Mouse (Mus musculus): Measurements from ENCODE around the gene Krtdap. TPM values are rescaled to one million over a fixed set of nuclear protein-coding genes. Genes with fewer than 3 reads are reported as not detected.
A peak's percentile ranks its signal among the peaks of the same experiment; 100 is the strongest.

The Krtdap gene
- polyA plus RNA-seq, 1 experiment from 2014 or later: 0.85 TPM

- Histone ChIP-seq H3K9me3 (no peaks in the 10 kb centered on the region), H3K9ac (no peak overlapping the region), H3K4me3 (no peak overlapping the region), H3K4me1 (replicated peaks) (no peaks in the 10 kb centered on the region), H3K27ac (replicated peaks) (no peak overlapping the region), H3K36me3 (no peaks in the 10 kb centered on the region), H3K27me3 (peaks cover 2% of the 10 kb centered on the region; the same call in 1 of the 2 replicates), H3K4me2 (peak overlapping the region; percentile 30)
- ATAC-seq (ENCODE audit: low read depth): no peak; the same call in 1 of the 2 replicates
- WGBS: 36% methylated on average over 11 of the region's 11 CpGs
Measured at GRCm38 (mm10) chr7:30765173-30765572, 22.5 kb upstream of the Krtdap start.

- H3K4me2 ChIP-seq: no peak overlapping the region
- ATAC-seq (ENCODE audit: low read depth): no peak
- H3K27ac ChIP-seq (replicated peaks): no peak overlapping the region
- no peak overlapping the region for H3K4me3 ChIP-seq
- peaks cover 2% of the 10 kb centered on the region; the same call in 1 of the 2 replicates for H3K27me3 ChIP-seq
- no peak overlapping the region for H3K9ac ChIP-seq
- H3K4me1 ChIP-seq (replicated peaks): no peaks in the 10 kb centered on the region
- 84% methylated on average over 4 of the region's 4 CpGs for WGBS
- no peaks in the 10 kb centered on the region for H3K36me3 ChIP-seq
- no peaks in the 10 kb centered on the region for H3K9me3 ChIP-seq
Measured at GRCm38 (mm10) chr7:30766408-30766807, 21.3 kb upstream of the Krtdap start.

GRCm38 (mm10) chr7:30769236-30769635 lies 18.5 kb upstream of the Krtdap start:
- H3K9ac ChIP-seq: no peak overlapping the region
- no peaks in the 10 kb centered on the region for H3K4me1 ChIP-seq (replicated peaks)
- H3K27ac ChIP-seq (replicated peaks): no peak overlapping the region
- no peak for ATAC-seq (ENCODE audit: low read depth)
- 40% methylated on average over 9 of the region's 9 CpGs for WGBS
- H3K4me2 ChIP-seq: no peak overlapping the region
- no peaks in the 10 kb centered on the region for H3K9me3 ChIP-seq
- H3K4me3 ChIP-seq: no peak overlapping the region
- no peaks in the 10 kb centered on the region for H3K36me3 ChIP-seq
- H3K27me3 ChIP-seq: no peaks in the 10 kb centered on the region; the same call in 1 of the 2 replicates

- H3K9ac ChIP-seq: no peak overlapping the region
- no peaks in the 10 kb centered on the region for H3K4me1 ChIP-seq (replicated peaks)
- H3K9me3 ChIP-seq: no peaks in the 10 kb centered on the region
- H3K4me2 ChIP-seq: no peak overlapping the region
- WGBS: 91% methylated on average over 9 of the region's 9 CpGs
- no peak overlapping the region for H3K27ac ChIP-seq (replicated peaks)
- no peaks in the 10 kb centered on the region for H3K36me3 ChIP-seq
- no peak for ATAC-seq (ENCODE audit: low read depth)
- H3K27me3 ChIP-seq: no peaks in the 10 kb centered on the region
- H3K4me3 ChIP-seq: no peak overlapping the region
Measured at GRCm38 (mm10) chr7:30776104-30776503, 11.6 kb upstream of the Krtdap start.

DNA sequence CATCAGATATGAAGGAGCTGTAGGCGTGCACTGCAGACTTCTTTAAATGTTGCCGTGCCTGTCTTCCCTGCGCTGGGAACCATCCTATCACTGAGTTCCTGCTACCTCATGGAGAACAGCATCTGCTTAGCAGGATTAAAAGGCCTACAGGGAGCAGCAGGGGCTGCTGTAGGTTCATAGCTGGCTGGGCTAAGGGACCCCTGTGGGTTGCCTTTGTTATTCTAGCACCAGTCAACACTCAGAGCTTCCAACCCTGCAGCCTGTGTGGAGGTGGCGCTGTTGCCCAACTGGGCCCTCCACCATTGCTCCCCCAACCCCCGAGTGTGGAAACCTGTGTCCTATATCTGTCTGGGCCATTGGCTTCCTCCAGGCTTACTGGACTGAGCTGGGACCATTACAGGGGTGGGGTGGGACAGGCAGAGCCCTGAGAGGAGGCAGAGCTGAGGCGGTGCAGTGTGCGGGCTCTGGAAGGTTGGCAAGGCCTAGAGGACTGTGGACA lies 10.6 kb upstream of the Krtdap start:
- no peaks in the 10 kb centered on the region for H3K9me3 ChIP-seq
- no peaks in the 10 kb centered on the region for H3K4me1 ChIP-seq (replicated peaks)
- no peak overlapping the region for H3K4me2 ChIP-seq
- H3K36me3 ChIP-seq: no peaks in the 10 kb centered on the region
- H3K27me3 ChIP-seq: no peaks in the 10 kb centered on the region
- ATAC-seq (ENCODE audit: low read depth): no peak
- WGBS: 46% methylated on average over 7 of the region's 7 CpGs
- no peak overlapping the region for H3K9ac ChIP-seq
- H3K4me3 ChIP-seq: no peak overlapping the region
- H3K27ac ChIP-seq (replicated peaks): no peak overlapping the region

DNA sequence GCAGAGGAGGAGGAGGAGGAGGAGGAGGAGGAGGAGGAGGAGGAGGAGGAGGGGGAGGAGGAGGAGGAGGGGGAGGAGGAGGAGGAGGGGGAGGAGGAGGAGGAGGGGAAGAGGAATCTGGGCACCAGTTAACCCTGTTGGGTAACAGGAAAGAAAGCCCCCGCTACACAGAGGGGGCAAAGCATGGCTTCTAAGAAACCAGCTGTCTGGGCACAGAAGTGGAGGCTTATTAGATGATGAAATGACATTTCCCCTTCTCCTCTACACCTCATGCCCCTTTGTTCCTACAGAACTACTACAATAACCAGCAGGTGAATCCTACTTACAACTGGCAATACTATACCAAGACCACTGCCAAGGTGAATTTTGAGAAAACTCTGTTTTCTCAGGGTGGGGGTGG lies 9.8 kb upstream of the Krtdap start:
- Histone ChIP-seq H3K4me2 (no peak overlapping the region), H3K9me3 (no peaks in the 10 kb centered on the region), H3K4me3 (no peak overlapping the region), H3K27me3 (no peaks in the 10 kb centered on the region), H3K27ac (replicated peaks) (no peak overlapping the region), H3K9ac (no peak overlapping the region), H3K4me1 (replicated peaks) (no peaks in the 10 kb centered on the region), H3K36me3 (no peaks in the 10 kb centered on the region)
- ATAC-seq (ENCODE audit: low read depth): no peak
- 100% methylated on average over 1 of the region's 1 CpGs for WGBS

DNA sequence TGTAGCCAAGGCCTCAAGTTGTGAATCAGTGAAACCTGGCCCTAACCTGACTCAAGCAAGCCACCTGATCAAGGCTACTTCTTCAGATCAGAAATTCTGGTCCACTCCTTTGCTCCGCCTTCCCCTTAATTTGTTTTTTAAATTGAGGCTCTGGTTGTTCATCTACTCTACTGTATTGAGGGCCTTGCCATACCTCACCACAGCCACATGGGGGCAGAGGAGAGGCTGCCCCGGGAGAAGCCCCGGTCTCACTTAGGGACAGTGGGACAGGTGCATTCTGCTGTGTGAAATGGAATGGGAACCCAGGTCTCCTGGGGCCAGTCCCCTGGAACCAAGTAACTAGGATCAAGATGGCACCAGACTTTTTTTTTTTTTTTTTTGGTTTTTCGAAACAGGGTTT lies 5.9 kb upstream of the Krtdap start:
- Histone ChIP-seq H3K9ac (no peak overlapping the region), H3K27me3 (no peaks in the 10 kb centered on the region), H3K36me3 (no peaks in the 10 kb centered on the region), H3K9me3 (no peaks in the 10 kb centered on the region), H3K4me1 (replicated peaks) (peaks cover 17% of the 10 kb centered on the region), H3K4me2 (no peak overlapping the region), H3K27ac (replicated peaks) (no peak overlapping the region), H3K4me3 (no peak overlapping the region)
- 74% methylated on average over 4 of the region's 4 CpGs for WGBS
- ATAC-seq (ENCODE audit: low read depth): no peak

DNA sequence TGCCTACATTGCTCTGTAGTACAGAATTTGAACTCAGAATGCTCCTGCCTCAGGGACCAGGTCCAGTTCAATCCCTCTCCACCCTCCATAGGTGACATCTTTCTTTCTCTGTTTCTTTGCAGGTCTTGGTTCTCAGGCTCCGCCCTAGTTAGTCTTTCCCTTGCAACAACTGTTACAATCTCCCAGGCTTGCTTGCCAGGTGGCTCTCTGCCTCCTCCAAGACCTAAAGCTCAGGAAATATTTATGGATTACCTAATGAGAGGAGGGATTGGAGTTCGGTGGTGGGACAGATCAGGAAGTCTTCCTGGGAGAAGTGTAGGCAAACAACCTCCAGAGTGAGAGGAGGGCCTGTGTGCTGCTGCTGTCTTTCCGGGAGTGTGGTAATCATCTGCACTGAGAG lies 5.0 kb upstream of the Krtdap start:
- no peaks in the 10 kb centered on the region for H3K9me3 ChIP-seq
- no peak for ATAC-seq (ENCODE audit: low read depth)
- H3K27ac ChIP-seq (replicated peaks): no peak overlapping the region
- H3K4me2 ChIP-seq: no peak overlapping the region
- no peaks in the 10 kb centered on the region for H3K36me3 ChIP-seq
- H3K9ac ChIP-seq: no peak overlapping the region
- no peak overlapping the region for H3K4me3 ChIP-seq
- peaks cover 17% of the 10 kb centered on the region for H3K4me1 ChIP-seq (replicated peaks)
- 78% methylated on average over 3 of the region's 3 CpGs for WGBS
- no peaks in the 10 kb centered on the region for H3K27me3 ChIP-seq

DNA sequence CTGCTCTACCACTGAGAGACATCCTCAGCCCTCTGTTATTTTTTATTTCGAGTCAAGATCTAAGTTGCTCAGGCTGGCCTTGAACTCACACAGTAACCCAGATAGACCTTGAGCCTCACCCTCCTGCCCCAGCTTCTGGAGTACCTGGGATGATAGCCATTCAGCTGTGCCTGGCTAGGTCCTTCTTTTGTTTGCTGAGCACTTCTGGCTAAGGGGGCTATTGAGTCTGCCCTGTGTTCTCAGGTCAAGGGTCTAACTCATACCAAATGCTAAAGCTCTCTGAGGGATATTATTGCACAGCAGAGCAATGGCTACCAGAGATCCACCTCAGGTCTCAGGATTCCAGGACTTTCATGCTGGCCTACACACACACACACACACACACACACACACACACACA lies 2.5 kb upstream of the Krtdap start:
- 80% methylated on average over 1 of the region's 1 CpGs for WGBS
- H3K27ac ChIP-seq (replicated peaks): peak overlapping the region; percentile 90

DNA sequence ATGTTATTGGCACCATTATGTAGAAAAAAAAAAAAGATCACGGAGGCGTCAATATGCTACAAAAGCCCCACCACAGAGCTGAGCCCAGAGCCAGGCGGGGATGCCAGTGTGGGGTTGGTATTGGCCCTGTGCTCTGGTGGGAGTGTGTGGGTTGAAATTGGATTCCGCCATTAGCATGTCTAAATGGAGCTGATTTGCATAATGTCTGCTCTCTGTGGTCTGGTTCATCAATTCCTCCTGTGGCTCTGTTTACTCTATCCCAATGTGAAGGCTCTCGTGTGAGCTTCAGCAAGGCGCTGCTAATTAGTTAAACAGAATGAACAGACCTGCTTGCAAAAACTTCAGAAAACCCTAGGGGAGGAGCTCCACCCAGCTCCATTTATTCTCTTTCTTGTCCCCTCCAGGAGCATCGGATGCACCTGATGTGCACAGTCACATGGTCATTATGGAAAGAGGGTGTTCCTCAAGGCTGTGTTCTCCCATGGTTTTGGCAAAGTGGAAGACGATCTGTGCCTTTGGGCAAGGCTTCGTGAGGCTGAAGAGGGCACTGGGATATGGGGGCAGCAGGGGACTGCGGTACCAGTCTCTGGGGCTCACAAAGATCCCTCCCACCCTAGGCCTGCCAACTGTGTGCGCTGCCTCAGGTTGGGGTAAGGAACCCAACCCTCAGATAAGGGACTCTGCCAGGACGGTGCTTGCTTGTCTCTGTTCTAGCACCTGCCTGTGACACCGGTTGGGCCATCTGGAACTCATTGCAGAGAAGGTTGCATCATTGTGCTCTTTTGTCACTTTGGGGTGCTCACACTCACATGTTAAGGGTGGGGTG lies 1.8 kb upstream of the Krtdap start:
- Histone ChIP-seq H3K9me3 (no peaks in the 10 kb centered on the region), H3K4me3 (no peak overlapping the region), H3K27me3 (no peaks in the 10 kb centered on the region), H3K36me3 (no peaks in the 10 kb centered on the region), H3K4me1 (replicated peaks) (peaks cover 17% of the 10 kb centered on the region), H3K4me2 (no peak overlapping the region), H3K9ac (no peak overlapping the region), H3K27ac (replicated peaks) (peak overlapping the region; percentile 90)
- peak; percentile 96 for ATAC-seq (ENCODE audit: low read depth)
- WGBS: 43% methylated on average over 13 of the region's 13 CpGs

More for the DNA sequence above, 2.5 kb upstream of the Krtdap start:
- no peak overlapping the region for H3K4me3 ChIP-seq
- no peaks in the 10 kb centered on the region for H3K9me3 ChIP-seq
- H3K4me1 ChIP-seq (replicated peaks): peaks cover 17% of the 10 kb centered on the region
- no peaks in the 10 kb centered on the region for H3K27me3 ChIP-seq
- no peak overlapping the region for H3K4me2 ChIP-seq
- no peak overlapping the region for H3K9ac ChIP-seq
- no peaks in the 10 kb centered on the region for H3K36me3 ChIP-seq
- ATAC-seq (ENCODE audit: low read depth): peak; percentile 16

DNA sequence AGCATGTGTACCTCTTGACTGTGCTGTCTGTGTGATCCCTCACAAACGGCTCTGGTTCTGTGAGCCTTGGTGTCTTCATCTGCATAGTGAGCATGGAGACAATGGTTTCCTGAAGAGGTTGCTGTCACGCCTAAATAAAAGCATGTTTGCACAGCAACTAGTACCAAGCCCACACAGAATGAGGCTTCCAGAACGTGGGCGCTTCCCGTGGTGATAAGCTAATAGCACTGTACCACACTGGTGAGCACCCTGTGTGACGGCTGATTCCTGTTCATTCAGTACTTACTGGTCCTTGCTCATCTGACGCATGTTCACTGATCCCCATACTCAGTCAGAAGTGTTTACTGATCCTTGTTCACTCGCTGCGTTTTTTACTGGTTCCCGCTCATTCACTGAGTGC lies 2.4 kb downstream of the Krtdap start:
- Histone ChIP-seq H3K27ac (replicated peaks) (no peak overlapping the region), H3K27me3 (no peaks in the 10 kb centered on the region), H3K9me3 (no peaks in the 10 kb centered on the region), H3K9ac (no peak overlapping the region), H3K36me3 (no peaks in the 10 kb centered on the region), H3K4me1 (replicated peaks) (peaks cover 13% of the 10 kb centered on the region), H3K4me2 (no peak overlapping the region), H3K4me3 (no peak overlapping the region)
- ATAC-seq (ENCODE audit: low read depth): no peak
- WGBS: 80% methylated on average over 10 of the region's 10 CpGs

- ATAC-seq (ENCODE audit: low read depth): no peak
- Histone ChIP-seq H3K27me3 (no peaks in the 10 kb centered on the region), H3K36me3 (no peaks in the 10 kb centered on the region), H3K4me1 (replicated peaks) (no peaks in the 10 kb centered on the region), H3K27ac (replicated peaks) (no peak overlapping the region), H3K9ac (no peak overlapping the region), H3K9me3 (no peaks in the 10 kb centered on the region), H3K4me2 (no peak overlapping the region), H3K4me3 (no peak overlapping the region)
- 30% methylated on average over 9 of the region's 9 CpGs for WGBS
Measured at GRCm38 (mm10) chr7:30791921-30792320, 4.2 kb downstream of the Krtdap start.

DNA sequence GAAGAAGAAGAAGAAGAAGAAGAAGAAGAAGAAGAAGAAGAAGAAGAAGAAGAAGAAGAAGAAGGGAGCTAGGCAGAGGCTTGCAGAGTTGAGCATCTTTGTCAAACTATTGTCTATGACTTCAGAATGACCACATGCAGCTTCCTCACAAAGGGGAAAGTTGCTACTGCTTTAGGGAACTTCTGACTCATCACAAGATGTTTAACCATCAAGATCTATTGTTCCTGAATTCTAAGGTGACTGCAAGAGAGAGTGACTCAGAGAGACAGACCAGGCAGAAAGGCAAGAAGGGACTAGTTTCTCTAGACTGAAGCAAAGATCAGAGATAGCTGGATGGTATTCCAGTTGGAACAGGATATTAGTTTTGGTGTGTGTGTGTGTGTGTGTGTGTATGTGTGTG lies 7.2 kb downstream of the Krtdap start:
- H3K36me3 ChIP-seq: no peaks in the 10 kb centered on the region
- no peak overlapping the region for H3K4me3 ChIP-seq
- H3K9me3 ChIP-seq: no peaks in the 10 kb centered on the region; the same call in 1 of the 2 replicates
- H3K9ac ChIP-seq: no peak overlapping the region
- no peaks in the 10 kb centered on the region for H3K27me3 ChIP-seq
- no peaks in the 10 kb centered on the region for H3K4me1 ChIP-seq (replicated peaks)
- no peak overlapping the region for H3K27ac ChIP-seq (replicated peaks)
- no peak for ATAC-seq (ENCODE audit: low read depth)
- no peak overlapping the region for H3K4me2 ChIP-seq
